Mouse (Mus musculus) liver, embryonic 18 days (tissue): ENCODE data around the gene Nr2f1. TPM values are rescaled to one million over a fixed set of nuclear protein-coding genes. Genes with fewer than 3 reads are reported as not detected.

Source experiments
- polyA plus RNA-seq: library from polyadenylated mRNA; depleted of rRNA; stranded (reverse); fragments of >200 nt; gene quantifications from 2 replicates; pipeline ENCODE4 v1.2.3, GENCODE M21; 2012; rRNA removed

The Nr2f1 gene
- 1.6 TPM in 2 replicates for polyA plus RNA-seq

DNA sequence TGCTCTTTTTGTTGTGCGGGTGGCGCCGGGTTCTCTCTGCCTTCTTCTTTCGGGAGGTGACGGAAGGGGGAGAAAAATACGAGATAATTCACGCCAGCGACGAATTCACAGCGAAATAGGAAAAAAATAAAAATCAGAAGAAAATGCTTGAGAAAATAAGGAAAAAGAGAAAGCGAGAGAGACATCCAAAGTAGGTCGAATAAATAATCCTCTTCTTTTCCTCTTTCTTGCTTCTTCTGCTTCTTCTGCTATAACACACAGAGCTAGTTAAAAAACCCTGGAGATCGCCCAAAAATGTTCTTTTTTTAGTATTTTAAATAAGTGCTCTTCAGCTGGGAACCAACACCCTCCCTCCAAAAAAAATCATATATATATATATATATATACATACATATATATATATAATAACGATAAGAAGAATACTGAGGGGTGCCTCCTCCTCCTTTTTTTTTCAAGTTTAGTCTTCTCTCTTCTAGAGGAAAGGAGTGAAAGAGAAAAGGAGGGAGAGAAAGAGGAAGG lies at the start of gene Nr2f1:
Gene Nr2f1 (minus strand): TSS at position 116 of the 519 bp plus-strand sequence.

Other genes starting within 250 kb of the Nr2f1 start
- 0.05 and 0.07 TPM in 2 replicates for gene Pou5f2, start 174.9 kb downstream of the Nr2f1 start, polyA plus RNA-seq